26 mouse cellular contexts compared by ENCODE assay signal in genomic region chr10:121583016-121583415, GRCm38 (mm10). TPM values are rescaled to one million over a fixed set of nuclear protein-coding genes. Genes with fewer than 3 reads are reported as not detected.
A peak's percentile ranks its signal among the peaks of the same experiment; 100 is the strongest.
DNase-seq lines count a peak whose midpoint lies in the region; ATAC-seq and TF ChIP-seq lines count a peak whose summit lies in the region.
"Had no signal": no experiment of that assay in that cellular context is flagged by ENCODE, and none has a peak within 500 bp of the region (broad histone marks: within the 10 kb centered on the region; RNA-seq: fewer than 3 reads in every experiment).

No protein-coding gene starts in this region.

- peak; percentile 40; the same call in 1 of the 2 replicates for ATAC-seq in megakaryocyte-erythroid progenitor cell, adult 5-6 weeks (replicated peaks; ENCODE audit: low FRiP score, low TSS enrichment, poor library complexity, severe bottlenecking)
- ATAC-seq: hindbrain, postnatal 0 days; liver, postnatal 0 days; midbrain, embryonic 16.5 days had no signal

- no peak for TF ChIP-seq POLR2A in lung, adult 2 months (IDR thresholded peaks at IDR 0.05; ENCODE audit: borderline replicate concordance, extremely low read depth, low read depth, low read length)
- TF ChIP-seq POLR2A in spleen, adult 2 months (IDR thresholded peaks at IDR 0.05; ENCODE audit: low read depth, low read length), result no peak

- DNase-seq in lung, postnatal 36 days, result peak; percentile 7
- DNase-seq in lung, adult 2 months, result no peak
- peak; percentile 34 for DNase-seq in c-Kit-positive CD71-negative TER-119-negative erythroid progenitor cells, embryonic 14.5 days (ENCODE audit: low read depth)
- peak; percentile 26 to 72 for DNase-seq in spleen, adult 2 months (ENCODE audit: low read depth in 1 of 2, low spot score in 2 of 2)
- no peak for DNase-seq in cerebellum, adult 18-20 months
- no peak for DNase-seq in adrenal gland, adult 18-20 months (ENCODE audit: low spot score in 2 of 2)
- no peak for DNase-seq in neural tube, embryonic 10.5 days (ENCODE audit: extremely low spot score, low spot score)
- DNase-seq: adrenal gland, postnatal 10 days; cerebellum, adult 11-12 months; cerebellum, postnatal 36 days; gastrocnemius, postnatal 10 days; heart, adult 18-20 months; heart, postnatal 36 days; kidney, adult 11 months; kidney, postnatal 25 days; liver, postnatal 0 days; thymus, postnatal 25 days had no signal

- H3K4me3 ChIP-seq in lung, adult 2 months (replicated peaks; ENCODE audit: extremely low read depth, low read depth, low read length), result no peak overlapping the region
- no peak overlapping the region for H3K4me3 ChIP-seq in spleen, adult 2 months (ENCODE audit: extremely low read depth, insufficient read depth, insufficient read length)
- H3K4me3 ChIP-seq: forebrain, embryonic 10.5 days; heart, embryonic 13.5 days; limb, embryonic 10.5 days; neural tube, embryonic 13.5 days had no signal

- peaks cover 5% of the 10 kb centered on the region; the same call in 1 of the 2 replicates for H3K4me1 ChIP-seq in lung, adult 2 months (ENCODE audit: control insufficient read depth, insufficient read depth, low read length)
- H3K4me1 ChIP-seq in spleen, adult 2 months (ENCODE audit: control insufficient read depth, insufficient read depth, insufficient read length), result peaks cover 4% of the 10 kb centered on the region

- peaks cover 9% of the 10 kb centered on the region for H3K36me3 ChIP-seq in spleen, adult 2 months (ENCODE audit: control insufficient read depth, insufficient read depth, low read length)

- no peaks in the 10 kb centered on the region for H3K27me3 ChIP-seq in spleen, adult 2 months (ENCODE audit: control insufficient read depth, insufficient read depth, low read length)
- H3K27me3 ChIP-seq: heart, embryonic 13.5 days; megakaryocyte, embryonic 14.5 days; neural tube, embryonic 13.5 days had no signal

- WGBS in lung, adult 2 months, result 58% methylated on average over 12 of the region's 12 CpGs
- WGBS in spleen, adult 2 months, result 35% methylated on average over 12 of the region's 12 CpGs

- 0 out of 2 replicates have a peak overlapping the region, but pooled peaks have one; percentile 7 for H3K27ac ChIP-seq in spleen, adult 2 months (ENCODE audit: insufficient read depth, low read length)
- H3K27ac ChIP-seq: forebrain, embryonic 10.5 days; heart, embryonic 13.5 days; hindbrain, postnatal 0 days; limb, embryonic 10.5 days; neural tube, embryonic 13.5 days had no signal

- TF ChIP-seq CTCF in lung, adult 2 months (IDR thresholded peaks at IDR 0.05; ENCODE audit: insufficient read depth, low read length), result no peak
- TF ChIP-seq CTCF in spleen, adult 2 months (IDR thresholded peaks at IDR 0.05; ENCODE audit: extremely low read depth, insufficient read depth, insufficient read length, insufficient replicate concordance), result no peak

RNA-seq across cellular contexts. Expression of gene Tbk1, which starts 3.6 kb away (rescaled TPM):
- 8.9 and 20.4 TPM in 2 replicates for polyA plus RNA-seq in lung, adult 2 months (2012; rRNA removed)
- 28.9 and 31.5 TPM in 2 replicates for total RNA-seq in megakaryocyte-erythroid progenitor cell, adult 5-6 weeks (2014; fragmentation: Nextera tagmentation)
- total RNA-seq in megakaryocyte-erythroid progenitor cell, adult 5-6 weeks (2017), result 31.3 and 47.5 TPM in 2 replicates
- polyA plus RNA-seq in spleen, adult 2 months (2012; rRNA removed), result 8.6 and 9.8 TPM in 2 replicates
- 10 to 100 TPM; 36.7 to 47.6 TPM for total RNA-seq in adrenal gland, adult 18-20 months (2021)

RNA-seq across cellular contexts. Expression of gene Xpot, which starts 43.1 kb away (rescaled TPM):
- 95.5 and 107 TPM in 2 replicates for polyA plus RNA-seq in lung, adult 2 months (2012; rRNA removed)
- 84.1 and 92.3 TPM in 2 replicates for total RNA-seq in megakaryocyte-erythroid progenitor cell, adult 5-6 weeks (2014; fragmentation: Nextera tagmentation)
- 127 and 153 TPM in 2 replicates for total RNA-seq in megakaryocyte-erythroid progenitor cell, adult 5-6 weeks (2017)
- 44.0 and 63.8 TPM in 2 replicates for polyA plus RNA-seq in spleen, adult 2 months (2012; rRNA removed)
- 10 to 100 TPM; 53.8 to 73.0 TPM for total RNA-seq in adrenal gland, adult 18-20 months (2021)

RNA-seq across cellular contexts. Expression of gene D930020B18Rik, which starts 58.4 kb away (rescaled TPM):
- polyA plus RNA-seq in lung, adult 2 months (2012; rRNA removed), result 0.59 and 1.0 TPM in 2 replicates
- total RNA-seq in megakaryocyte-erythroid progenitor cell, adult 5-6 weeks (2014; fragmentation: Nextera tagmentation), result not detected in 2 replicates
- total RNA-seq in megakaryocyte-erythroid progenitor cell, adult 5-6 weeks (2017), result not detected in 2 replicates
- 0.02 TPM in 1 of 2 replicates, not detected in the other for polyA plus RNA-seq in spleen, adult 2 months (2012; rRNA removed)
- total RNA-seq in adrenal gland, adult 18-20 months (2021), result not detected
- total RNA-seq: adrenal gland, postnatal 10 days; gastrocnemius, postnatal 10 days; heart, adult 18-20 months; heart, postnatal 36 days; liver, adult 2 months had no signal
- polyA plus RNA-seq: heart, embryonic 13.5 days; liver, adult 2 months; liver, postnatal 0 days had no signal

Comparison
In these comparisons a context has a peak if more than half of its experiments do, and no peak if none do; other contexts are left out.
1. DNase-seq: peak in lung, postnatal 36 days (single experiment), c-Kit-positive CD71-negative TER-119-negative erythroid progenitor cells, embryonic 14.5 days (single experiment) and spleen, adult 2 months (2 of 2); none in lung, adult 2 months (single experiment), cerebellum, adult 18-20 months (0 of 2), adrenal gland, adult 18-20 months (0 of 2) and neural tube, embryonic 10.5 days (single experiment).